Mouse (Mus musculus): ENCODE measurements around the gene Optc.

- TF ChIP-seq MYB (IDR thresholded peaks at IDR 0.05; ENCODE audit: low read depth, low read length) (no peak), KAT2A (conservative IDR thresholded peaks at IDR 0.05; ENCODE audit: low read depth, low read length) (no peak), CTCF (IDR thresholded peaks at IDR 0.05 in 2 of 3, conservative IDR thresholded peaks at IDR 0.05 in 1 of 3; ENCODE audit: control insufficient read depth in 1 of 3, insufficient read depth in 1 of 3, low read depth in 2 of 3, low read length in 3 of 3, poor library complexity in 1 of 3, severe bottlenecking in 1 of 3) (no peak)
Measured at GRCm38 (mm10) chr1:133929980-133930379, 22.2 kb upstream of the Optc start.
